Mouse (Mus musculus): ENCODE measurements around the gene Rps5. TPM values are rescaled to one million over a fixed set of nuclear protein-coding genes. Genes with fewer than 3 reads are reported as not detected.
A peak's percentile ranks its signal among the peaks of the same experiment; 100 is the strongest.
"Not testable (repeated sequence)": the region's sequence is repeated elsewhere in the genome, so short reads cannot be mapped to it uniquely, and the experiment has no call there.

The Rps5 gene
- polyA plus RNA-seq, 1 experiment from 2014 or later = 1,070 TPM

DNA sequence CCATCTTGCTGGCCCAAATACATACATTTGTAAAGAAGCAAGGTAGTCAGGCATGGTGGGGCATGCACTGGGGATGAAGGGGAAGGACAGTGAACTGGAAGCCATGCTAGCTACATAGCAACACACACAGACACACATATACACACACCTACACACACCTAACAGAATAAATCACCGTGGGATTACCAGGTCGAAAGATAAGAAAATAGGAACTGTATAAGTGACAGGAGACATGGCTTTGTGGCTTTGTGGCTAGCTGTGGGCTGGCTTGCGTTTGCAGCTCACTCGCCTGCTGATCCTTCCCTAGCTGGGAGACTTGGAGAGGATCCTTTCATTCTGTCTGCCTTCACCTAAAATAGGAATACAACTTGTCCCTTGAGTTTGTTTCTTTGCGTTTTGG is 20.6 kb upstream of the Rps5 start:
- ATAC-seq (ENCODE audit: insufficient number of reproducible peaks, low FRiP score, low TSS enrichment, low read depth) = no peak
- WGBS = 90% methylated on average over 5 of the region's 5 CpGs
- H3K36me3 ChIP-seq = peaks cover 30% of the 10 kb centered on the region

GRCm38 (mm10) chr7:12903623-12904022 is 18.5 kb upstream of the Rps5 start:
- 0 out of 2 replicates have a peak, but pooled peaks cover 3% of the 10 kb centered on the region for H3K4me1 ChIP-seq
- H3K36me3 ChIP-seq = peaks cover 51% of the 10 kb centered on the region
- H3K9ac ChIP-seq = no peak overlapping the region
- no peak overlapping the region for H3K27ac ChIP-seq (replicated peaks)
- no peak for ATAC-seq (ENCODE audit: insufficient number of reproducible peaks, low FRiP score, low TSS enrichment, low read depth)
- H3K9me3 ChIP-seq (replicated peaks) = no peaks in the 10 kb centered on the region
- 54% methylated on average over 10 of the region's 10 CpGs for WGBS
- no peak overlapping the region for H3K4me3 ChIP-seq (replicated peaks)
- no peak overlapping the region for H3K4me2 ChIP-seq (replicated peaks)
- no peaks in the 10 kb centered on the region for H3K27me3 ChIP-seq

More for the DNA sequence above, 20.6 kb upstream of the Rps5 start:
- Histone ChIP-seq H3K9me3 (replicated peaks) (no peaks in the 10 kb centered on the region), H3K9ac (no peak overlapping the region), H3K4me1 (peaks cover 8% of the 10 kb centered on the region; the same call in 1 of the 2 replicates), H3K27me3 (no peaks in the 10 kb centered on the region), H3K27ac (replicated peaks) (no peak overlapping the region), H3K4me2 (replicated peaks) (no peak overlapping the region), H3K4me3 (replicated peaks) (no peak overlapping the region)

GRCm38 (mm10) chr7:12905146-12905545 is 16.9 kb upstream of the Rps5 start:
- Histone ChIP-seq H3K4me2 (replicated peaks) (no peak overlapping the region), H3K27me3 (no peaks in the 10 kb centered on the region), H3K4me1 (peaks cover 9% of the 10 kb centered on the region), H3K27ac (replicated peaks) (no peak overlapping the region), H3K4me3 (replicated peaks) (no peak overlapping the region), H3K36me3 (peaks cover 56% of the 10 kb centered on the region), H3K9me3 (replicated peaks) (no peaks in the 10 kb centered on the region), H3K9ac (no peak overlapping the region)
- no peak for ATAC-seq (ENCODE audit: insufficient number of reproducible peaks, low FRiP score, low TSS enrichment, low read depth)
- 82% methylated on average over 1 of the region's 1 CpGs for WGBS

DNA sequence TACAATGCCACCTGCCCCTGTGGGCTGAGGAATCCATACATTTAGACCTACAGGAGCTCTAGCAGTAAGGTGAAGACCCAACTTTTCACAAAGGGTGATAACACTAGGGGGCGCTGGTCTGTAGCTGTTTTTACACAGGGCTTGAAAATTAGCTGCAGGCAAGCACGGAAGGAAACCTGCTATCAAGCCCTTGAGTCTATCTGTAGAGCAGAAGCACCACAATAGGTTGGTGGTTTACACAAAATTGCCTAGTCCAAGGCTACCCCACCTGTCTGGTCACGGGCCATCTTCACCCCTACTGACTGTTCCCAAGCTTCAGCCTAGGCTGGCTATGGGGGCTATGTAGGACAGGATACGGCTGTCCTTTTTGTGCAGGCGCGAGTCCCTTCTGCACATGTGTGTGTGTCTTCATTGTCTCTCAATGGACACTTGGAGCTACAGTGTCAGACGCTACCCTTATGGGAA is 12.6 kb upstream of the Rps5 start:
- Histone ChIP-seq H3K9ac (peak overlapping the region; percentile 40; the same call in 1 of the 2 replicates), H3K9me3 (replicated peaks) (no peaks in the 10 kb centered on the region), H3K4me1 (peaks cover 9% of the 10 kb centered on the region), H3K36me3 (peaks cover 45% of the 10 kb centered on the region), H3K27ac (replicated peaks) (peak overlapping the region; percentile 92), H3K4me3 (replicated peaks) (peak overlapping the region; percentile 56), H3K27me3 (no peaks in the 10 kb centered on the region), H3K4me2 (replicated peaks) (peak overlapping the region; percentile 54)
- no peak; the same call in 1 of the 2 replicates for ATAC-seq (ENCODE audit: insufficient number of reproducible peaks, low FRiP score, low TSS enrichment, low read depth)
- whole genome bisulfite sequencing = 45% methylated on average over 7 of the region's 7 CpGs

GRCm38 (mm10) chr7:12910181-12910668 is 11.9 kb upstream of the Rps5 start:
- peak; percentile 72 for ATAC-seq (ENCODE audit: insufficient number of reproducible peaks, low FRiP score, low TSS enrichment, low read depth)
- WGBS = 6% methylated on average over 19 of the region's 19 CpGs
- peak overlapping the region; percentile 92 for H3K27ac ChIP-seq (replicated peaks)
- H3K9me3 ChIP-seq (replicated peaks) = no peaks in the 10 kb centered on the region
- H3K4me3 ChIP-seq (replicated peaks) = peak overlapping the region; percentile 56
- peak overlapping the region; percentile 40 for H3K9ac ChIP-seq
- H3K27me3 ChIP-seq = no peaks in the 10 kb centered on the region
- H3K4me1 ChIP-seq = peaks cover 9% of the 10 kb centered on the region
- peaks cover 38% of the 10 kb centered on the region for H3K36me3 ChIP-seq
- peak overlapping the region; percentile 54 for H3K4me2 ChIP-seq (replicated peaks)

- ATAC-seq (ENCODE audit: insufficient number of reproducible peaks, low FRiP score, low TSS enrichment, low read depth) = no peak
- no peak overlapping the region for H3K27ac ChIP-seq (replicated peaks)
These were observed 8.5 kb upstream of the Rps5 start for GRCm38 (mm10) chr7:12913556-12913955.

DNA sequence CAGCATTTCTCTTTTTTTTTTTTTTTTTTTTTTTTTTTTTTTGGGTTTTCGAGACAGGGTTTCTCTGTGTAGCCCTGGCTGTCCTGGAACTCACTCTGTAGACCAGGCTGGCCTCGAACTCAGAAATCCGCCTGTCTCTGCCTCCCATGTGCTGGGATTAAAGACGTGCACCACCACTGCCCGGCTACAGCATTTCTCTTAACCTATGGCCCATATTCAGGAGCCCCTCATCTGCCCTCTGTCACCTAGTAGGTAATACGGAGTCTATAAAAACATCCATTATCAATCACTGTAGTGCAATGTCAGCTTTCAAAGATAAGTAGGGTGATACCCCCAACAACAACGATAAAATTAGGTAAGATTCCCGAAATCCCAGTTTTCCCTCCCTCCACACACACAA is 1.6 kb upstream of the Rps5 start:
- H3K9me3 ChIP-seq (replicated peaks) = not testable (repeated sequence)

More at GRCm38 (mm10) chr7:12913556-12913955, 8.5 kb upstream of the Rps5 start:
- Histone ChIP-seq H3K4me1 (peaks cover 9% of the 10 kb centered on the region), H3K4me2 (replicated peaks) (no peak overlapping the region), H3K9me3 (replicated peaks) (no peaks in the 10 kb centered on the region), H3K9ac (no peak overlapping the region), H3K36me3 (peaks cover 5% of the 10 kb centered on the region), H3K27me3 (no peaks in the 10 kb centered on the region), H3K4me3 (replicated peaks) (no peak overlapping the region)

DNA sequence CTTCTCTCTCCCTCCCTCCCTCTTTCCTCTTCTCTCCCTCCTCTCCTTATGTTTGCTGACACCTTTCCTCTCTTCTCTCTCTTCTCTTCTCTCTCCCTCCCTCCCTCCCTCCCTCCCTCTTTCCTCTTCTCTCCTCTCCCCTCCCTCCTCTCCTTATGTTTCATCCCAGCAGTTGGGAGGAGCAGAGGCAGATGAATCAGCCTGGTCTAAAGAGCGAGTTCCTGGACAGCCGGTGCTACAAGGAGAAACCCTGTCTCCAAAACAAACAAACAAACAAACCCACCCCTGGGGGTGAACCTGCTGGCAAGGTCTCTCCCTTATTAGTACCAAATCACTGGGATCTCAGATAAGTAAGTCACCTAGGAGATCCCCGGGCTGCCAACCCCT is 779 bp upstream of the Rps5 start:
- ATAC-seq (ENCODE audit: insufficient number of reproducible peaks, low FRiP score, low TSS enrichment, low read depth) = peak; percentile 5; the same call in 1 of the 2 replicates
- H3K9me3 ChIP-seq (replicated peaks) = no peaks in the 10 kb centered on the region
- H3K9ac ChIP-seq = peak overlapping the region; percentile 69
- H3K4me3 ChIP-seq (replicated peaks) = peak overlapping the region; percentile 99
- H3K27me3 ChIP-seq = no peaks in the 10 kb centered on the region
- peak overlapping the region; percentile 86 for H3K4me2 ChIP-seq (replicated peaks)
- H3K4me1 ChIP-seq = peaks cover 30% of the 10 kb centered on the region
- peak overlapping the region; percentile 98 for H3K27ac ChIP-seq (replicated peaks)
- WGBS = 2% methylated on average over 3 of the region's 3 CpGs
- H3K36me3 ChIP-seq = peaks cover 32% of the 10 kb centered on the region

More for the DNA sequence above, 1.6 kb upstream of the Rps5 start:
- Histone ChIP-seq H3K4me1 (peaks cover 23% of the 10 kb centered on the region), H3K36me3 (peaks cover 23% of the 10 kb centered on the region)
- H3K4me3 ChIP-seq (replicated peaks); H3K27me3 ChIP-seq; H3K4me2 ChIP-seq (replicated peaks); H3K9ac ChIP-seq; H3K27ac ChIP-seq (replicated peaks); ATAC-seq (ENCODE audit: insufficient number of reproducible peaks, low FRiP score, low TSS enrichment, low read depth): not testable (repeated sequence)
- WGBS = 82% methylated on average over 7 of the region's 8 CpGs

DNA sequence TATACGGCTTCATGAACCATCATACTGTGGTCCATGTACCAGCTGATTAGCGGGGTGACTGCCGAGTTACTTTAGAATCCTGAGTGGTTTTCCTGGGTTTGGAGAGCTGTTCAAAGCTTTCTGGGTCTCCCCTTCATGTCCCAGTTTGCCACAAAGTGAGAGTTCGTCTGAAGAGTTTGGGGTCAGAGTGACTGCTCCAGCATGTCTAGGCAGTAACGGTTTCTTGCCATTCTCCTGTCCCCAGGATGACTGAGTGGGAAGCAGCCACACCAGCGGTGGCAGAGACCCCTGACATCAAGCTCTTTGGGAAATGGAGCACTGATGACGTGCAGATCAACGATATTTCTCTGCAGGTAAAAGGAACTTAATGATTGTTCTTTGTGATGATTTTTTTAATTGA is 639 bp downstream of the Rps5 start:
- H3K9ac ChIP-seq = peak overlapping the region; percentile 93
- peaks cover 41% of the 10 kb centered on the region for H3K36me3 ChIP-seq
- peak overlapping the region; percentile 99 for H3K4me3 ChIP-seq (replicated peaks)
- ATAC-seq (ENCODE audit: insufficient number of reproducible peaks, low FRiP score, low TSS enrichment, low read depth) = no peak
- H3K27me3 ChIP-seq = peaks cover 7% of the 10 kb centered on the region; the same call in 1 of the 2 replicates
- peaks cover 42% of the 10 kb centered on the region for H3K4me1 ChIP-seq
- peak overlapping the region; percentile 87 for H3K4me2 ChIP-seq (replicated peaks)
- no peaks in the 10 kb centered on the region for H3K9me3 ChIP-seq (replicated peaks)
- 0 out of 2 replicates have a peak overlapping the region, but pooled peaks have one; percentile 51 for H3K27ac ChIP-seq (replicated peaks)
- 2% methylated on average over 8 of the region's 8 CpGs for WGBS

- Histone ChIP-seq H3K4me1 (peaks cover 47% of the 10 kb centered on the region), H3K27me3 (peaks cover 10% of the 10 kb centered on the region), H3K4me2 (replicated peaks) (no peak overlapping the region), H3K4me3 (replicated peaks) (no peak overlapping the region), H3K27ac (replicated peaks) (no peak overlapping the region), H3K36me3 (peaks cover 41% of the 10 kb centered on the region), H3K9ac (no peak overlapping the region), H3K9me3 (replicated peaks) (no peaks in the 10 kb centered on the region)
- ATAC-seq (ENCODE audit: insufficient number of reproducible peaks, low FRiP score, low TSS enrichment, low read depth) = no peak
- 83% methylated on average over 7 of the region's 7 CpGs for WGBS
These were observed 4.2 kb downstream of the Rps5 start for GRCm38 (mm10) chr7:12926316-12926715.

- Histone ChIP-seq H3K9me3 (replicated peaks) (no peaks in the 10 kb centered on the region), H3K27ac (replicated peaks) (no peak within 1 kb of the TSS), H3K4me2 (replicated peaks) (peak within 1 kb of the TSS; percentile 79), H3K9ac (peak within 1 kb of the TSS; percentile 28), H3K27me3 (peaks cover 10% of the 10 kb centered on the region), H3K4me1 (peaks cover 47% of the 10 kb centered on the region), H3K4me3 (replicated peaks) (peak within 1 kb of the TSS; percentile 41), H3K36me3 (peaks cover 41% of the 10 kb centered on the region)
- ATAC-seq (ENCODE audit: insufficient number of reproducible peaks, low FRiP score, low TSS enrichment, low read depth) = 0 out of 2 replicates have a peak, but pooled peaks have one; percentile 9
- WGBS = 22% methylated on average over 8 of the region's 8 CpGs
These were observed 5.1 kb downstream of the Rps5 start, which contains the start of gene Rnf225 for GRCm38 (mm10) chr7:12927191-12927680. Gene Rnf225 (plus strand): TSS chr7:12927416.
